Mouse (Mus musculus) embryo, embryonic 11 days (tissue): ENCODE results near the gene Dusp7.

Source experiments
- DNase-seq: peaks from one replicate; pipeline ENCODE4 v3.0.0-alpha.2; 2015

Gene Dusp7

DNA sequence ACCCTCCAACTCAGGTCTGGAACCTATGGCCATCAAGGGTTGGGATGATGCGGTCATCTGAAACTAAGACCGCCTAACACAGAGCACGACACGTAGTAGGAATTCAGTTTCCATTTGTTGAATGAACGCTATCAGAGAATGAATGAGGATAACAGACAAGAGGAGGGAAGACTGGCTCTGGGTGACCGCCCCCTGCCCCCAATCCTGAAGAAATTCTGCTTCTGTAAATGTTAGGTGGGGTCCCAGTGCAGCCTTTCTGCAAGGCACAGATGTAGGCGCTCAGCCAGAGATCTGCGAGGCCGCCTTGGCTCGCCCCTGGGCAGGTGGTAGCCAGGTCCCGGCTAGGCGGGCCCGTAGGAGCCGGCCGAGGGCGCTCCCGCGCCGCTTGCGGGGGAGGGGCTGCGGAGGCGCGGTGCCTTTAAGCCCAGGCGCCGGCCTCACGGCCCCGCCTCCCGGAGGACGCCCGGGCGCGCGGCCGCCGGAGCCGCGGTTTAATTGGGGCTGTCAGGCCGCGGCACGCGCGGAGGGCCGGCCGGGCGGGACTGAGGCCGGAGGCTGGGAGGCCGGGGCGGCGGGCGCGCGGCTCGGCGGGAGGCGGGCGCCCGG lies at the start of gene Dusp7:
Dusp7 (plus strand) TSS at position 521 of the 606 bp plus-strand sequence.
- DNase-seq = peak; percentile 95

GRCm38 (mm10) chr9:106319095-106319494 lies 49.3 kb upstream of the Dusp7 start:
- peak; percentile 45 for DNase-seq

- no peak for DNase-seq
Observed at GRCm38 (mm10) chr9:106322497-106322896, 45.9 kb upstream of the Dusp7 start.

GRCm38 (mm10) chr9:106326241-106326640 lies 42.2 kb upstream of the Dusp7 start:
- no peak for DNase-seq

- DNase-seq = no peak
Observed at GRCm38 (mm10) chr9:106327125-106327809, 41.2 kb upstream of the Dusp7 start.

GRCm38 (mm10) chr9:106328068-106328610 lies 40.3 kb upstream of the Dusp7 start:
- no peak for DNase-seq

DNA sequence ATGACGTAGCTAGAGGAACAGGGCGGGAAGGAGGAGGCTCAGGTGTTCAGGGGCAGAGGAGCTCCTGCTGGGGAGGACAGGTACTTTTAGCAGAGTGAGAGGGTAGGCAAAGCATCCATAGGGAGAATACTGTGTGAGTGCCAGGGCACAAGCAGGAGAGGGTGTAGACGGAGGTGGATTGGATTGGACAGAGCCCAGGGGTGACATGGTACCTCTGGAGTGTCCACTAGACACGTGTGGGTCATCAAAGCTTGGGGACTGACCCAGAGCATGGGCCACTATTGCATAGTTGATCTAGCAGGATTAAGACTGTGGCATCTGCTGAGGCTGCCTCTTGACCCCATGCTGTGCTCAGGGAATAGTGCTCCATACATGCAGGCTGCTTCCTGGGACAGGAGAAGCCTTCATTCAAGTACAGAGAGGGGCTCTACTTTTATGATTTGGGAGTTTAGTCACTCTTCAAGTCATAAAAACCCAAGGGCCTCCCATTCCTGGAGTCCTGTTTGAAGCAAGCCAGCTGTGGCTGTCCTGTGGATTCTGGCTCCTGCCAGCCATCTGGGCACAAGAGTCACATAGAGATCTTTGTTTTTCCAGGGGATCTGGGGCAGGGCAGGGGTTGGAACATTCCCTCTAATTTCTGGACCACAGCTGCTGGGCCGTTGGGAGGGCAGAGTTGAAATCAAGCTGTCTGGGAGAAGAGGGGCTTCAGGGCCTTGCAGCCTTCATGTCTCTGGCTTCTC lies 39.5 kb upstream of the Dusp7 start:
- DNase-seq = no peak

DNA sequence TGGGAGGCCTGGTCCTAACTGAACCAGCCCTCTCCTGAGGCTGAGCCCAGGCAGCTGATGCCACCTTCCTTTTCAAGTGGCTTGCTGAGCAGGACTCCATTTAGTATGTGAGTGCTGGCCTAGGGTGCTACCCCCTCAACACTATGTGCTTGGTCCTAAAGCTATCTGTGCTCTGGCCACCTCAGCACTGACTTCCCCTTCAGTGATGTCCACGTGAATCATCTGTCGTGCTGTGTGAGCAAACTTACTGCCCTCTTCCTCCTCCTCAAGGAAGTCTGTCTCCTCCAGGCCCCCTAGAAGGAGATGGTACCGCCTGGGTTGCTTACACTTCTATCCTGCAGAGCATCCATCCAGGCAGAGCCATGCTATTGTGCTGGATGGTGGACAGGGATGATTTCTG lies 35.7 kb upstream of the Dusp7 start:
- no peak for DNase-seq

DNA sequence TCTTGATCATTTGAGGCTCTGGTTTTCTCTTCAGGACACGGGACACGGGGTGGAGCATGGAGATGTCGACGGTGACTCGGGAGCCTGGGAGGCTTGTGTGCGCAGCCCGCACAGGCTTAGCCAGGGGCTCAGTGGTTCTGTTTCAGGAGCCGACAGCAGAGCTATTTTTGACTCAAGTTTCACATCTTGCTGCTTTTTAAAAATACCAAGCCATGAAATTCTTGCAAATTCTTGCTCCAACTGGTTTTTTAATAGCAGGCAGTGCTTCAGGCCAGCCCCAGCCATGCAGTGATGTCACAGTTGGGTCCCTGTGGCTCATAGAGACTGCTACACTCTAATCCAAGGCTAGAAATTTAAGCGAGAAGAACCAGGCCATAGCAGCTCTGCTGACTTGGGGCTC lies 30.8 kb upstream of the Dusp7 start:
- no peak for DNase-seq

GRCm38 (mm10) chr9:106338462-106339172 lies 29.8 kb upstream of the Dusp7 start:
- DNase-seq = peak; percentile 70

GRCm38 (mm10) chr9:106339173-106339558 lies 29.3 kb upstream of the Dusp7 start:
- DNase-seq = no peak

GRCm38 (mm10) chr9:106339730-106340129 lies 28.7 kb upstream of the Dusp7 start:
- DNase-seq = no peak

GRCm38 (mm10) chr9:106340501-106341312 lies 27.7 kb upstream of the Dusp7 start:
- peak; percentile 70 for DNase-seq

GRCm38 (mm10) chr9:106341313-106341686 lies 27.1 kb upstream of the Dusp7 start:
- no peak for DNase-seq

DNA sequence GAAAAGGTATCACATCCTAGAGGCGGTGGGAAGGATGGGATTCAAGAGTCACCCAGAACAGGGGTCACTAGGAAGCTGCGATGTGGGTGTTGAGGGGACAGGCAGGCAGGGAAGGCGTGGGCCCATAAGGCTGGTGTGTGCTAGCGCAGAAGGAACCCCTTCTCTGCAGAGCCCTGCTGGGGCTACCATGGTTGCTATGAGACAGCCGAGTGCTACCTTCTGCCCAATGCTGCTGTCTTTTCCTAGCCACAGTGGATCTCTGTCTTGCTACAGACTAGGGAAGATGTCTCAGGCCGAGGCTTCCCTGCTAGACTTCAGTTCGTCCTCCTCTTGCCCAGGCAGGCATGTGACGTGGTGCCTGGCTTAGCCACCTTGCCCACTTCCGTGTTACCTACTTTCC lies 25.9 kb upstream of the Dusp7 start:
- no peak for DNase-seq

DNA sequence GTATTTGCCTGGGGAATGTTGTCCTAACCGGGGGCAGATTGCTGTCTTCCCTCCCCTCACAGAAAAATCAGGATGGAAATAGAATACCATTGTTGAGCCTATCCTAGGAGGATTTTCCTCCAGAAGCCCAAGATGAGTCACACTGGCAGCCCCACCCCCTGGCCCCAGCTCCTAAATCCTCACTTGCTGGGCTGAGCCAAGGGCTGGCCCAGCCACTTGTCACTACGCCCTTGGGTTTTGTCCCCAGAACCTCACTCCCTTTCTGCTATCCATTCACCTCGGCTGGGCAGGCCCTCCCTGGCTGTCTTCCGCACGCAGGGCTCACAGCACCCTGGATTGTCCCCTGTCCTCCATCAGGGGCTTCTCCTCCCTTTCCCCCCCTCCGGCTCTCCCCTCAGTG lies 23.3 kb upstream of the Dusp7 start:
- DNase-seq = no peak

DNA sequence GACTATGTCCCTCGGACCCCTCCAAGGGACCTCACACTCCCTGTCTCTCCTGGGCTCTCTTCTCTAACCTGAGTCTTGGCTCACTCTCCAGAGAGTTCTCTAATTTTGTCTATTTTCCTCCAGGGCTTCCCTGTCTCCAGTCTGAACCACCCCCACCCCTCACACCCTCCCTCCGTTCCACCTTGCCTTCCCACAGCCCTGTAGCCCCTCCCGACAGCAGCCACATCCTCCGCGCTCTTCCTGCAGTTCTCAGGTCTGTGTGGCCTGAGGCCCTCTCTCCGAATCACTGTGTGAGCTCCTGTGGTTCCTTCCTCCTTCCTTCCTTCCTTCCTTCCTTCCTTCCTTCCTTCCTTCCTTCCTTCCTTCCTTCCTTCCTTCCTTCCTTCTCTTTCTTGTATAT lies 22.8 kb upstream of the Dusp7 start:
- no peak for DNase-seq

GRCm38 (mm10) chr9:106348281-106348680 lies 20.2 kb upstream of the Dusp7 start:
- DNase-seq = no peak

- DNase-seq = peak; percentile 65
Observed at GRCm38 (mm10) chr9:106349075-106349474, 19.4 kb upstream of the Dusp7 start.

GRCm38 (mm10) chr9:106351178-106351577 lies 17.3 kb upstream of the Dusp7 start:
- DNase-seq = no peak

GRCm38 (mm10) chr9:106353779-106354178 lies 14.7 kb upstream of the Dusp7 start:
- DNase-seq = no peak

- no peak for DNase-seq
Observed at GRCm38 (mm10) chr9:106354810-106355209, 13.6 kb upstream of the Dusp7 start.
